Comparison of ENCODE assay signal across 12 mouse cellular contexts in genomic region chr6:38359736-38360499, GRCm38 (mm10). TPM values are rescaled to one million over a fixed set of nuclear protein-coding genes. Genes with fewer than 3 reads are reported as not detected.
DNase-seq lines count a peak whose midpoint lies in the region; ATAC-seq lines count a peak whose summit lies in the region.
"Had no signal": no experiment of that assay in that cellular context is flagged by ENCODE, and none has a peak within 500 bp of the region (broad histone marks: within the 10 kb centered on the region; RNA-seq: fewer than 3 reads in every experiment).

No protein-coding gene starts in this region.

- H3K9ac ChIP-seq in heart, embryonic 12.5 days, result no peak overlapping the region
- no peak overlapping the region for H3K9ac ChIP-seq in midbrain, embryonic 14.5 days (replicated peaks; ENCODE audit: low read length)
- H3K9ac ChIP-seq in kidney, embryonic 14.5 days (ENCODE audit: low read depth, low read length), result no peak overlapping the region
- H3K9ac ChIP-seq: hindbrain, embryonic 12.5 days; lung, embryonic 15.5 days; neural tube, embryonic 15.5 days had no signal

- H3K27me3 ChIP-seq in heart, embryonic 12.5 days (replicated peaks), result 0 out of 2 replicates have a peak, but pooled peaks cover 9% of the 10 kb centered on the region
- peaks cover 18% of the 10 kb centered on the region for H3K27me3 ChIP-seq in midbrain, embryonic 14.5 days (ENCODE audit: control insufficient read depth, insufficient read depth, low read length)
- H3K27me3 ChIP-seq in kidney, embryonic 14.5 days (ENCODE audit: control insufficient read depth, insufficient read depth, low read length), result peaks cover 16% of the 10 kb centered on the region

- WGBS in heart, embryonic 12.5 days, result 75% methylated on average over 12 of the region's 12 CpGs
- 88% methylated on average over 12 of the region's 12 CpGs for WGBS in midbrain, embryonic 14.5 days
- WGBS in kidney, embryonic 14.5 days, result 81% methylated on average over 12 of the region's 12 CpGs

- peaks cover 8% of the 10 kb centered on the region for H3K4me1 ChIP-seq in heart, embryonic 12.5 days (replicated peaks)
- 0 out of 2 replicates have a peak, but pooled peaks cover under 1% of the 10 kb centered on the region for H3K4me1 ChIP-seq in midbrain, embryonic 14.5 days (ENCODE audit: control insufficient read depth, insufficient read depth, low read length)
- no peaks in the 10 kb centered on the region for H3K4me1 ChIP-seq in kidney, embryonic 14.5 days (ENCODE audit: control insufficient read depth, insufficient read depth, low read length)
- H3K4me1 ChIP-seq: hindbrain, embryonic 12.5 days; lung, embryonic 15.5 days had no signal

- intact Hi-C loops in heart, postnatal 10 days (cut with DNase I), result no loop called here

- DNase-seq in heart, postnatal 10 days, result no peak
- DNase-seq in ES-CJ7 (ENCODE audit: low read depth, low spot score), result peak; percentile 40
- peak; percentile 78 for DNase-seq in liver
- DNase-seq in natural killer cell, adult 2 months (ENCODE audit: low spot score in 2 of 2), result peak; percentile 48 to 70
- no peak for DNase-seq in midbrain, embryonic 14.5 days
- DNase-seq in urinary bladder, adult 2 months (ENCODE audit: low spot score), result no peak
- DNase-seq: adrenal gland, postnatal 14 days had no signal

- no peak overlapping the region for H3K4me3 ChIP-seq in heart, embryonic 12.5 days
- H3K4me3 ChIP-seq in midbrain, embryonic 14.5 days (replicated peaks; ENCODE audit: low read depth, low read length), result no peak overlapping the region
- H3K4me3 ChIP-seq in kidney, embryonic 14.5 days (ENCODE audit: low read length), result no peak overlapping the region
- H3K4me3 ChIP-seq: hindbrain, embryonic 12.5 days; lung, embryonic 15.5 days; neural tube, embryonic 15.5 days had no signal

- H3K4me2 ChIP-seq in heart, embryonic 12.5 days, result no peak overlapping the region
- no peak overlapping the region for H3K4me2 ChIP-seq in midbrain, embryonic 14.5 days (ENCODE audit: low read length)
- no peak overlapping the region for H3K4me2 ChIP-seq in kidney, embryonic 14.5 days (replicated peaks; ENCODE audit: low read depth, low read length)
- H3K4me2 ChIP-seq: hindbrain, embryonic 12.5 days; lung, embryonic 15.5 days; neural tube, embryonic 15.5 days had no signal

- H3K36me3 ChIP-seq in heart, embryonic 12.5 days, result no peaks in the 10 kb centered on the region
- H3K36me3 ChIP-seq in midbrain, embryonic 14.5 days (ENCODE audit: control insufficient read depth, insufficient read depth, low read length), result no peaks in the 10 kb centered on the region
- H3K36me3 ChIP-seq in kidney, embryonic 14.5 days (ENCODE audit: control insufficient read depth, insufficient read depth, low read length), result no peaks in the 10 kb centered on the region
- H3K36me3 ChIP-seq: hindbrain, embryonic 12.5 days; lung, embryonic 15.5 days; neural tube, embryonic 15.5 days had no signal

- no peaks in the 10 kb centered on the region for H3K9me3 ChIP-seq in heart, embryonic 12.5 days (replicated peaks)
- no peaks in the 10 kb centered on the region for H3K9me3 ChIP-seq in midbrain, embryonic 14.5 days (ENCODE audit: control insufficient read depth, low read length)
- H3K9me3 ChIP-seq in kidney, embryonic 14.5 days (ENCODE audit: control insufficient read depth, low read length), result no peaks in the 10 kb centered on the region
- H3K9me3 ChIP-seq: hindbrain, embryonic 12.5 days; lung, embryonic 15.5 days; neural tube, embryonic 15.5 days had no signal

- ATAC-seq in heart, embryonic 12.5 days (ENCODE audit: insufficient number of reproducible peaks, low FRiP score), result 0 out of 2 replicates have a peak, but pooled peaks have one; percentile 55
- no peak for ATAC-seq in midbrain, embryonic 14.5 days (ENCODE audit: low FRiP score, low TSS enrichment)
- ATAC-seq in kidney, embryonic 14.5 days (ENCODE audit: low FRiP score, low TSS enrichment), result no peak

- no peak overlapping the region for H3K27ac ChIP-seq in heart, embryonic 12.5 days (ENCODE audit: poor library complexity, severe bottlenecking)
- no peak overlapping the region for H3K27ac ChIP-seq in midbrain, embryonic 14.5 days (replicated peaks; ENCODE audit: low read depth, low read length)
- no peak overlapping the region for H3K27ac ChIP-seq in kidney, embryonic 14.5 days (ENCODE audit: low read depth, low read length)
- H3K27ac ChIP-seq: hindbrain, embryonic 12.5 days; lung, embryonic 15.5 days; neural tube, embryonic 15.5 days had no signal

RNA-seq across cellular contexts. Expression of gene Zc3hav1, which starts 5.5 kb away (rescaled TPM):
- polyA plus RNA-seq in heart, embryonic 12.5 days (2016; fragmentation: Nextera tagmentation; extraction: Ambion mirVana), result 9.3 and 10.1 TPM in 2 replicates
- total RNA-seq in heart, postnatal 10 days (2021), result 10 to 100 TPM; 20.7 to 21.5 TPM
- 0.74 and 1.8 TPM in 2 replicates for polyA plus RNA-seq in midbrain, embryonic 14.5 days (2014; fragmentation: Nextera tagmentation; extraction: Ambion mirVana)
- polyA plus RNA-seq in urinary bladder, adult 2 months (2012; rRNA removed), result 24.6 and 31.6 TPM in 2 replicates
- 2.1 and 3.4 TPM in 2 replicates for polyA plus RNA-seq in kidney, embryonic 14.5 days (2014; fragmentation: Nextera tagmentation; extraction: Ambion mirVana)

RNA-seq across cellular contexts. Expression of gene Ttc26, which starts 21.4 kb away (rescaled TPM):
- 3.4 and 3.5 TPM in 2 replicates for polyA plus RNA-seq in heart, embryonic 12.5 days (2016; fragmentation: Nextera tagmentation; extraction: Ambion mirVana)
- 1 to 10 TPM; 3.1 to 3.3 TPM for total RNA-seq in heart, postnatal 10 days (2021)
- 4.7 and 6.0 TPM in 2 replicates for polyA plus RNA-seq in midbrain, embryonic 14.5 days (2014; fragmentation: Nextera tagmentation; extraction: Ambion mirVana)
- polyA plus RNA-seq in urinary bladder, adult 2 months (2012; rRNA removed), result 3.6 and 3.9 TPM in 2 replicates
- 5.1 and 10.9 TPM in 2 replicates for polyA plus RNA-seq in kidney, embryonic 14.5 days (2014; fragmentation: Nextera tagmentation; extraction: Ambion mirVana)

Comparison
In these comparisons a context has a peak if more than half of its experiments do, and no peak if none do; other contexts are left out.
1. DNase-seq: peak in ES-CJ7 (single experiment), liver (single experiment) and natural killer cell, adult 2 months (2 of 2); none in heart, postnatal 10 days (0 of 2), midbrain, embryonic 14.5 days (single experiment) and urinary bladder, adult 2 months (single experiment).